Mouse (Mus musculus): Measurements from ENCODE around the gene Cadps2. TPM values are rescaled to one million over a fixed set of nuclear protein-coding genes. Genes with fewer than 3 reads are reported as not detected.

The Cadps2 gene
- total and polyA plus RNA-seq, 2 experiments, result 2.7 to 19.5 TPM

GRCm38 (mm10) chr6:23272979-23273378, 566.2 kb downstream of the Cadps2 start:
- no peak overlapping the region for H3K4me3 ChIP-seq (ENCODE audit: insufficient read depth, low read depth, low read length)
- no peak overlapping the region for H3K27ac ChIP-seq (replicated peaks; ENCODE audit: insufficient read depth, low read depth, low read length)
- H3K9ac ChIP-seq (ENCODE audit: low read depth, low read length), result no peak overlapping the region
- TF ChIP-seq POLR2A (IDR thresholded peaks at IDR 0.05; ENCODE audit: extremely low read depth, insufficient read depth, low read length), result no peak
- DNase-seq (ENCODE audit: extremely low read depth, low read depth, low spot score), result no peak
- 9% methylated on average over 11 of the region's 11 CpGs for WGBS
- no peaks in the 10 kb centered on the region for H3K79me2 ChIP-seq (ENCODE audit: control insufficient read depth, insufficient read depth, low read length)
- H3K36me3 ChIP-seq (ENCODE audit: control insufficient read depth, insufficient read depth, low read length), result no peaks in the 10 kb centered on the region
- H3K4me1 ChIP-seq (ENCODE audit: control insufficient read depth, insufficient read depth, low read length), result no peaks in the 10 kb centered on the region
- no peaks in the 10 kb centered on the region for H3K27me3 ChIP-seq (ENCODE audit: control insufficient read depth, insufficient read depth, low read length)

GRCm38 (mm10) chr6:23272542-23272941, 566.7 kb downstream of the Cadps2 start:
- WGBS, result 37% methylated on average over 7 of the region's 7 CpGs
- Histone ChIP-seq H3K9ac (ENCODE audit: low read depth, low read length) (no peak overlapping the region), H3K27me3 (ENCODE audit: control insufficient read depth, insufficient read depth, low read length) (no peaks in the 10 kb centered on the region), H3K36me3 (ENCODE audit: control insufficient read depth, insufficient read depth, low read length) (peaks cover 2% of the 10 kb centered on the region), H3K4me3 (ENCODE audit: insufficient read depth, low read depth, low read length) (no peak overlapping the region), H3K27ac (replicated peaks; ENCODE audit: insufficient read depth, low read depth, low read length) (no peak overlapping the region), H3K79me2 (ENCODE audit: control insufficient read depth, insufficient read depth, low read length) (no peaks in the 10 kb centered on the region), H3K4me1 (ENCODE audit: control insufficient read depth, insufficient read depth, low read length) (no peaks in the 10 kb centered on the region)
- TF ChIP-seq CTCF (IDR thresholded peaks at IDR 0.05; ENCODE audit: low read depth, low read length) (no peak), POLR2A (IDR thresholded peaks at IDR 0.05; ENCODE audit: extremely low read depth, insufficient read depth, low read length) (no peak)
- no peak for DNase-seq (ENCODE audit: extremely low read depth, low read depth, low spot score)

- H3K4me1 ChIP-seq (ENCODE audit: control insufficient read depth, insufficient read depth, low read length), result no peaks in the 10 kb centered on the region
- H3K79me2 ChIP-seq (ENCODE audit: control insufficient read depth, insufficient read depth, low read length), result no peaks in the 10 kb centered on the region
- H3K27me3 ChIP-seq (ENCODE audit: control insufficient read depth, insufficient read depth, low read length), result peaks cover 13% of the 10 kb centered on the region; the same call in 1 of the 2 replicates
- no peak for TF ChIP-seq POLR2A (IDR thresholded peaks at IDR 0.05; ENCODE audit: extremely low read depth, insufficient read depth, low read length)
- TF ChIP-seq CTCF (IDR thresholded peaks at IDR 0.05; ENCODE audit: low read depth, low read length), result no peak
- WGBS, result 9% methylated on average over 9 of the region's 9 CpGs
- DNase-seq (ENCODE audit: extremely low read depth, low read depth, low spot score), result no peak
- no peak overlapping the region for H3K9ac ChIP-seq (ENCODE audit: low read depth, low read length)
- H3K36me3 ChIP-seq (ENCODE audit: control insufficient read depth, insufficient read depth, low read length), result no peaks in the 10 kb centered on the region
- no peak overlapping the region for H3K4me3 ChIP-seq (ENCODE audit: insufficient read depth, low read depth, low read length)
- no peak overlapping the region for H3K27ac ChIP-seq (replicated peaks; ENCODE audit: insufficient read depth, low read depth, low read length)
These were observed 578.5 kb downstream of the Cadps2 start for GRCm38 (mm10) chr6:23260738-23261050.

- 10% methylated on average over 36 of the region's 36 CpGs for WGBS
- no peaks in the 10 kb centered on the region for H3K79me2 ChIP-seq (ENCODE audit: control insufficient read depth, insufficient read depth, low read length)
- H3K27me3 ChIP-seq (ENCODE audit: control insufficient read depth, insufficient read depth, low read length), result peaks cover 17% of the 10 kb centered on the region; the same call in 1 of the 2 replicates
These were observed 579.0 kb downstream of the Cadps2 start for GRCm38 (mm10) chr6:23260016-23260737.

GRCm38 (mm10) chr6:23257981-23258380, 581.2 kb downstream of the Cadps2 start:
- peaks cover 31% of the 10 kb centered on the region for H3K27me3 ChIP-seq (ENCODE audit: control insufficient read depth, insufficient read depth, low read length)
- no peak for DNase-seq (ENCODE audit: extremely low read depth, low read depth, low spot score)
- TF ChIP-seq CTCF (IDR thresholded peaks at IDR 0.05; ENCODE audit: low read depth, low read length) (no peak), POLR2A (IDR thresholded peaks at IDR 0.05; ENCODE audit: extremely low read depth, insufficient read depth, low read length) (no peak)
- no peak overlapping the region for H3K4me3 ChIP-seq (ENCODE audit: insufficient read depth, low read depth, low read length)
- no peaks in the 10 kb centered on the region for H3K36me3 ChIP-seq (ENCODE audit: control insufficient read depth, insufficient read depth, low read length)
- no peak overlapping the region for H3K9ac ChIP-seq (ENCODE audit: low read depth, low read length)
- H3K79me2 ChIP-seq (ENCODE audit: control insufficient read depth, insufficient read depth, low read length), result no peaks in the 10 kb centered on the region
- H3K27ac ChIP-seq (replicated peaks; ENCODE audit: insufficient read depth, low read depth, low read length), result no peak overlapping the region
- WGBS, result 34% methylated on average over 3 of the region's 3 CpGs
- no peaks in the 10 kb centered on the region for H3K4me1 ChIP-seq (ENCODE audit: control insufficient read depth, insufficient read depth, low read length)

More at GRCm38 (mm10) chr6:23260016-23260737, 579.0 kb downstream of the Cadps2 start:
- H3K4me1 ChIP-seq (ENCODE audit: control insufficient read depth, insufficient read depth, low read length), result no peaks in the 10 kb centered on the region
- H3K27ac ChIP-seq (replicated peaks; ENCODE audit: insufficient read depth, low read depth, low read length), result no peak overlapping the region
- no peak overlapping the region for H3K9ac ChIP-seq (ENCODE audit: low read depth, low read length)
- no peak overlapping the region for H3K4me3 ChIP-seq (ENCODE audit: insufficient read depth, low read depth, low read length)
- TF ChIP-seq CTCF (IDR thresholded peaks at IDR 0.05; ENCODE audit: low read depth, low read length), result no peak
- TF ChIP-seq POLR2A (IDR thresholded peaks at IDR 0.05; ENCODE audit: extremely low read depth, insufficient read depth, low read length), result no peak
- H3K36me3 ChIP-seq (ENCODE audit: control insufficient read depth, insufficient read depth, low read length), result no peaks in the 10 kb centered on the region
- DNase-seq (ENCODE audit: extremely low read depth, low read depth, low spot score), result no peak

GRCm38 (mm10) chr6:23255161-23255560, 584.1 kb downstream of the Cadps2 start:
- 3% methylated on average over 8 of the region's 8 CpGs for WGBS
- TF ChIP-seq CTCF (IDR thresholded peaks at IDR 0.05; ENCODE audit: low read depth, low read length) (no peak), POLR2A (IDR thresholded peaks at IDR 0.05; ENCODE audit: extremely low read depth, insufficient read depth, low read length) (no peak)
- Histone ChIP-seq H3K27ac (replicated peaks; ENCODE audit: insufficient read depth, low read depth, low read length) (no peak overlapping the region), H3K4me1 (ENCODE audit: control insufficient read depth, insufficient read depth, low read length) (no peaks in the 10 kb centered on the region), H3K4me3 (ENCODE audit: insufficient read depth, low read depth, low read length) (no peak overlapping the region), H3K36me3 (ENCODE audit: control insufficient read depth, insufficient read depth, low read length) (no peaks in the 10 kb centered on the region), H3K9ac (ENCODE audit: low read depth, low read length) (no peak overlapping the region), H3K79me2 (ENCODE audit: control insufficient read depth, insufficient read depth, low read length) (no peaks in the 10 kb centered on the region), H3K27me3 (ENCODE audit: control insufficient read depth, insufficient read depth, low read length) (peaks cover 33% of the 10 kb centered on the region)
- no peak for DNase-seq (ENCODE audit: extremely low read depth, low read depth, low spot score)

Data from liver, adult 2 months (tissue).